ENCODE assay signal across 32 mouse cellular contexts in genomic region chr1:21712711-21713110, GRCm38 (mm10).
"Had no signal": no experiment of that assay in that cellular context is flagged by ENCODE, and none has a peak within 500 bp of the region (broad histone marks: within the 10 kb centered on the region; RNA-seq: fewer than 3 reads in every experiment).

No protein-coding gene starts in this region.

- H3K27ac ChIP-seq: limb, embryonic 10.5 days; limb, embryonic 12.5 days; limb, embryonic 13.5 days; limb, embryonic 15.5 days; liver, embryonic 12.5 days; liver, embryonic 13.5 days; liver, embryonic 14.5 days; liver, embryonic 15.5 days; lung, embryonic 15.5 days; macrophage; midbrain, embryonic 10.5 days; midbrain, embryonic 12.5 days; midbrain, embryonic 13.5 days; midbrain, embryonic 15.5 days; neural tube, embryonic 12.5 days; neural tube, embryonic 13.5 days had no signal

- H3K4me2 ChIP-seq: limb, embryonic 12.5 days; limb, embryonic 13.5 days; limb, embryonic 15.5 days; liver, embryonic 11.5 days; liver, embryonic 12.5 days; liver, embryonic 13.5 days; liver, embryonic 15.5 days; lung, embryonic 14.5 days; lung, embryonic 15.5 days; midbrain, embryonic 11.5 days; midbrain, embryonic 12.5 days; midbrain, embryonic 13.5 days; midbrain, embryonic 15.5 days; neural tube, embryonic 12.5 days; neural tube, embryonic 13.5 days had no signal

- H3K4me1 ChIP-seq: limb, embryonic 10.5 days; limb, embryonic 12.5 days; limb, embryonic 13.5 days; limb, embryonic 15.5 days; liver, embryonic 12.5 days; liver, embryonic 13.5 days; liver, embryonic 15.5 days; lung, embryonic 15.5 days; midbrain, embryonic 10.5 days; midbrain, embryonic 12.5 days; midbrain, embryonic 13.5 days; midbrain, embryonic 15.5 days; neural tube, embryonic 12.5 days; neural tube, embryonic 13.5 days had no signal

- H3K4me3 ChIP-seq: limb, embryonic 10.5 days; limb, embryonic 12.5 days; limb, embryonic 13.5 days; limb, embryonic 15.5 days; liver, embryonic 12.5 days; liver, embryonic 13.5 days; liver, embryonic 15.5 days; lung, embryonic 15.5 days; megakaryocyte, embryonic 14.5 days; midbrain, embryonic 10.5 days; midbrain, embryonic 12.5 days; midbrain, embryonic 13.5 days; midbrain, embryonic 15.5 days; myocyte; neural tube, embryonic 12.5 days; neural tube, embryonic 13.5 days had no signal

- ATAC-seq: liver, embryonic 12.5 days; liver, postnatal 0 days; midbrain, embryonic 13.5 days; midbrain, embryonic 15.5 days; midbrain, embryonic 16.5 days had no signal

- H3K27me3 ChIP-seq: limb, embryonic 12.5 days; limb, embryonic 13.5 days; limb, embryonic 15.5 days; liver, embryonic 12.5 days; liver, embryonic 13.5 days; liver, embryonic 15.5 days; lung, embryonic 15.5 days; megakaryocyte, embryonic 14.5 days; midbrain, embryonic 12.5 days; midbrain, embryonic 13.5 days; midbrain, embryonic 15.5 days; neural tube, embryonic 12.5 days; neural tube, embryonic 13.5 days had no signal

- DNase-seq: left cerebral cortex, postnatal 4 days; liver; liver, embryonic 13.5 days; liver, postnatal 0 days; lung, adult 18-20 months; lung, adult 2 months; lung, embryonic 14.5 days; lung, postnatal 10 days; lung, postnatal 14 days; lung, postnatal 36 days; lung, postnatal 4 days; midbrain, embryonic 14.5 days had no signal

- H3K9me3 ChIP-seq: limb, embryonic 10.5 days; limb, embryonic 12.5 days; limb, embryonic 13.5 days; limb, embryonic 15.5 days; liver, embryonic 12.5 days; liver, embryonic 13.5 days; liver, embryonic 15.5 days; lung, embryonic 15.5 days; midbrain, embryonic 10.5 days; midbrain, embryonic 12.5 days; midbrain, embryonic 13.5 days; midbrain, embryonic 15.5 days; neural tube, embryonic 12.5 days; neural tube, embryonic 13.5 days had no signal

- H3K9ac ChIP-seq: limb, embryonic 12.5 days; limb, embryonic 13.5 days; limb, embryonic 15.5 days; liver, embryonic 12.5 days; liver, embryonic 13.5 days; liver, embryonic 14.5 days; liver, embryonic 15.5 days; liver, postnatal 0 days; lung, embryonic 14.5 days; lung, embryonic 15.5 days; midbrain, embryonic 12.5 days; midbrain, embryonic 13.5 days; midbrain, embryonic 15.5 days; neural tube, embryonic 12.5 days; neural tube, embryonic 13.5 days had no signal

- H3K36me3 ChIP-seq: limb, embryonic 10.5 days; limb, embryonic 12.5 days; limb, embryonic 13.5 days; limb, embryonic 15.5 days; liver, embryonic 12.5 days; liver, embryonic 13.5 days; liver, embryonic 15.5 days; lung, embryonic 15.5 days; midbrain, embryonic 10.5 days; midbrain, embryonic 12.5 days; midbrain, embryonic 13.5 days; midbrain, embryonic 15.5 days; neural tube, embryonic 12.5 days; neural tube, embryonic 13.5 days had no signal
